Mouse (Mus musculus) 3134 (cell line): ENCODE results near the gene Fam43b.

Experiments
- DNase-seq: peaks from one replicate; pipeline ENCODE4 v3.0.0-alpha.2; 2011; ENCODE audit warnings: low spot score; ENCODE audit not compliant: insufficient read length; ENCODE audit errors: extremely low read depth

The Fam43b gene

DNA sequence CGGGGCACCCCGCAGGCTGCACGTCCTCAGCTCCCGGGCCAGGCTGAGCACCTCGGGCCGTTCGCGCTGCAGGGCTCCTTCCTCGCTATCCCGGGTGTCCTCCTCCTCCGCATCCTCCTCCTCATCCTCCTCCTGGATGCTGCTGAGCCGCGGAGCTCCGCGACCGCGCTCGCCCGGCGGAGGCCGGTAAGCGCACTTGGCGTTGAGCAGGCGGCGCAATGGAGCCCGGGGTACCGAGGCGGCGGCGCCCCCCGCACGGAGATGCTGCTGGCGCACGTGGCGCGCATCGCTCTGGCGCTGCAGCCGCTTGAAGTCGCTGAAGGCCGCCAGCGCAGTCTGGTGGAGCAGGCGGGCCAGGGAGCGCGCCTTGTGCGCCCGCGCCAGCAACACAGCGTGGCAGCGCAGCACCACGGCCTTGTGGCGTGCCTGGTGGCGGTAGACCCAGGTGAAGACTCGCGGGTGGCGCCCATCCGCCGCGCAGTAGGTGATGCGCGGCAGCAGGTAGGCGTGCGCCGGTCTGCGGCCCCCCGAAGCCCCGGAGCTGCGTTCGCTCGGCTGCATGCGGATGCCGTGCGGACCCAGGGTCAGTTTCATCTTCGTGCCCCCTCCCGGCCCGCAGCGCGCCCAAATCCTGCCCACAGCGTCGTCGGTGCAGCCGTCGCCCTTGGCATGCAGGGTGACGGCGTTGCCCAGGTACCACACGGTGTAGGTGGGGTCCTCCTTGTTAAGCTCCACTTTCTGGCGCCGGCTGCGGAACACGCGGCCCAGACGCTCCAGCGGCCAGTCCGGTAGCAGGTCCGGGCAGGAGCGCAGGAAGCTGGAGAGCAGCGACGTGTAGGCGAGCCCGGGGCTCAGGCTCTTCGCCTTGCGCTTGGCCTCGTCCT, 999 bp downstream of the Fam43b start:
- DNase-seq = no peak

DNA sequence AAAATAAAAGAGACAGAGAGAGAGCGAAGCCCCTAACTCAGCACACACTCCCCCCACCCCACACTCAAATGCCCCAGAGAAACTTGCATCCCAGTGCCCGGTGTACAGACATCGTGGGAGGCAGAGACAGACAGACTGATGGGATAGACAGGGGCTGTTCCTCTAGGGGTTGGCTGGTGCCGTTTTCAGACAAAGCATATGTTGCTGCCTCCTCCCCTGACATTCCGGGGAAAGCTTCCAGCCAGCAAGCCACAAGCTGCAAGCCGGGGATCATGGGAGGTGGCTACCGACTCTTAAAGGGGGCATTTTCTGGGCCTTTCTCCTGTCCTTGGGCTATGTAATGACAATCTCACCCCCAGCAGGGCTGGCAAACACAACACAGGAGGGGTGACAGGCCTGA, 2.6 kb downstream of the Fam43b start:
- no peak for DNase-seq

DNA sequence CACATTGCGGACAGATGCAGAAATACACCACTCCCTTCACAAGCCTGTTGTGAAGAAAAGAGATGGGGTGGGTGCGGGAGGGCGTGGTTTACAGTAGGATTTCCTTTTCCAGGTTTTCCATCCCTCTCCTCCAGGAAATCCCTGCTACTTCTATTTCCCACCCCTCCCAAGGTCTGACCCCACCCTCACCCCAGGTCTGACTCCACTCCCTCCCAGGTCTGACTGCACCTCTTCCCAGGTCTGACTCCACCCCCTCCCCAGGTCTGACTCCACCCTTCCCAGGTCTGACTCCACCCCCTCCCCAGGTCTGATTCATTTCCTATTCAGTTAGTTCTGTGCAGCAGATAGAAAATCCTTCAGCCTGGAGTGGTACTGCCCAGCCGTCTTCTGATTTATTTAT, 12.5 kb downstream of the Fam43b start:
- no peak for DNase-seq

DNA sequence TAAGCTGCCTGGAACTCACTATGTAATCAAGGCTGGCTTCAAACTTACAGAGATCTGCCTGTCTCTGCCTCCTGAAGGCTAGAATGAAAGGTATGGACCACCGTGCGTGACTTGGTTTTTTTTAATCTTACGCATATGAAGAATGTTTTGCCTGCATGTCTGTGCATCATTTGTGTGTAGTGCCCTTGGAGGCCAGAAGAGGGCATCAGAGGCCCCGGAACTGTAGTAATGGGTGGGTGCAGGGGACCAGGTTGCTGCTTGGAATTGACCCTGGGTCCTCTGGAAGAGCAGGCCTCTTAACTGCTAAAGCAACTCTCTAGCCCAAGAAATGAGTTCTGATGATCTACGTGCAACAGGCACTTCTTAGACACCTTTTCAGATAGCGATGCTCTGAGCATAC, 13.9 kb downstream of the Fam43b start:
- no peak for DNase-seq

DNA sequence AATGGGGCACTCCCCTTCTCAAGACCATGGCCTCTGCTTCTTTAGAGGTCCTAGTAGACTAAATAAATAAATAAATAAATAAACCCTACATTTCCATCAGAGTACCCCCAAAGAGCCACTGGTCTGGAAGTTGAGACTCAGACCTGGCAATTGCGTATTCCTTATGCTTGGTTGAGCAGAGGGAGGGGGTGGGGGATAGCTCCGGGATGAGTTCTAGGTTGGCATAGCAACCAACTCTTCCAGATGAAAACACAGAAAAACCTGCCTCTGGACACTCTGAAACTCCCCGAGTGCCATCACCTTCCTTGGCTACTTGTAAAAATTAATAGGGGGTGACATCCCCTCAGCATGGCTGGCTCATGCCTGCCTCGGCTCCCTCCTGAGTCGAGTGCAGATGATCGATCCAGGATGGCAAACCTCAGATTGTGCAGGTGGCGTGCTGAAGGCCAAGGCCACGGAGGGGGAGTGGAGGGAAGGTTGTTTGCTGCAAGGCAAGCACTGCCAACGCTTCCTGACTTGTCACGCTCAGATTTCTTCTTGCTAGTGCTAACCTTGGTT, 16.1 kb downstream of the Fam43b start:
- no peak for DNase-seq

DNA sequence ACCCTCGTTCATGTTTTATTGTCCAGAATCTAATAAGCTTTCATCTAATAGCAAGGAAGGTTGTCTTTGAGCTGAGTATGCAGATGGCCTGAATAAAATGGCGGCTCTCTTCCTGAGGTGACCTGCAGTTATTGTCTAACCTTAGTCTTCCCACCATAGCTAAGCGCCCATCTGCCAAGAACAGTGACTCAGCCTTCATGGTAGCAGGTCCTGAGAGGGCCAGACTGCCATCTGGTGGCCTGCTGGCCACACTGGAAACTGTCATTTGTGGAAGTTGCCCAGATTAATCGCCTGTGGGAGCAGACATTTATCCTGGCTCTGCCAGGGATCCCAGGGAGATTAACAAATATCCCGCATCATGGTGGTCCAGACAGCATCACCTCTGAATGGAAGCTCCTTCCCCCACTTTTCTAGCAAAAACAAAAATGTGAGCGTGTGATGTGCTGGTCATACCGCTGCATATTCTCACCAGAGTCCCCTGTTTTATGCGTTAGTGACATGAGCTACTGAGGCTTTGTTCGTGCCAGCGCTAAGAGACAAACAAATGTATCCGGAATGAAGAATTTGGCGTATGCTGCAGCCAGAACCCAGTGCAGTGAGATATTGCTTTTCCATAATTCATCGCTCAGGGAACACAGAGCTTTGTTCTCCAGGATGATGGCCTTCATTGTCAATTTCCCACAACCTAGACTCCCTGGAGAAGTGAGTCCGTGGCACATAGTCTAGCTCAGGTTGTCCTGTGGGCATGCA, 17.1 kb downstream of the Fam43b start:
- peak; percentile 46 for DNase-seq

DNA sequence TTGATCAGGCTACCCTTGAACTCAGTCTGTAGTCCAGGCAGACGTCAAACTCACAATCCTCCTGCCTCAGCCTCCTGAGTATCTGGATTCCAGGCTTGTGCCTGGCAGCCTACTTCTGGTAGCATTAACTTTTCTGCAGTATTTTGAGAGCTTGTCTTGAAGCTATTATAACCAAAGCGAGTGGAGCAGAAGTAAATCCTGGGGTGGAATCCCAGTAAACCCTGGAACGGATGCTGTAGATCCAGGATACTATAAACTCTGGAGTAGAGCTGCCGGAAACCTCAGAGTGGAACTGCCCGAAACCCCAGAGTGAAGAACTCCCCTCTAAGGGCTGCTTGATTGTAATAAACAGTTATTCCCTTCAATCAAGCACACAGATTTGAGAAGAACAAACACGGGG, 18.8 kb downstream of the Fam43b start:
- DNase-seq = no peak

DNA sequence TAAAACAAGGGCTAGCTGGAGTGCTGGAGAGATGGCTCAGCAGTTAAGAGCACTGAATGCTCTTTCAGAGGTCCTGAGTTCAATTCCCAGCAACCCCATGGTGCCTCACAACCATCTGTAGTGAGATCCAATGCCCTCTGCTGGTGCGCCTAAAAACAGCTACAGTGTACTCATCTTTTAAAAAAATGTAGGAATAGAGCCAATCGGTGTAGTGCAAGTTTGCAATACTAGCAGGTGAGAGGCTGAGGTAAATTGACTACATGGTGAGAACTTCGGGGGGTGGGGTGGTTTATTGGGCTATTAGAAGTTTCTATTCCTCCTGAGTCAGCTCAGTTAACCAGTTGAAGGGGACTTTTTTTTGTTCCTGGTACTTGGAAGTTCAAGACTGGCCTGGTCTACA, 21.2 kb downstream of the Fam43b start:
- DNase-seq = no peak

DNA sequence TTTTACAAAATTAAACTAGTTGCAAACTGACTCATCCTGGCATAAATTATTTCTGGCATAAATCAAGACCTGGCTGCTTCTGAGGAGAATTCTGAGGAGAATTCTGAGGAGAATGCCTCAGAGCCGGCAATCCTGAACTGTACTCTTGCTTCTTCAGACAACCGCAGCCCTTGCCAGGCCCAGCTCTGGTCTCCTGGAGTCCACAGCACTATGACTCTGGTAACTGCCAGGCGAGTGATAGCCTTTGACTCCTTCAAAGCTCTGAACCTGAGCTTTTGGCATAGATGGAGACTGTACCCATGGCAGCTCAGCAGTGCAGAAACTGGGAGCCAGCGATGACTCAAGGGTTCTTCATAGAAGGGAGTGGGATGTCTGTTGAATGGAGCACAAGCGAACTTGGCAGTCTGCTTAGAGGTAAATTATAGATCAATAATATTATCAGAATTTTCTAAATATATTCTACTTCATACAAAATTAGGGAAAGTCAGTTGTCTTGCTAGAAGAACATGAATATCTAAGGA, 25.3 kb downstream of the Fam43b start:
- no peak for DNase-seq

DNA sequence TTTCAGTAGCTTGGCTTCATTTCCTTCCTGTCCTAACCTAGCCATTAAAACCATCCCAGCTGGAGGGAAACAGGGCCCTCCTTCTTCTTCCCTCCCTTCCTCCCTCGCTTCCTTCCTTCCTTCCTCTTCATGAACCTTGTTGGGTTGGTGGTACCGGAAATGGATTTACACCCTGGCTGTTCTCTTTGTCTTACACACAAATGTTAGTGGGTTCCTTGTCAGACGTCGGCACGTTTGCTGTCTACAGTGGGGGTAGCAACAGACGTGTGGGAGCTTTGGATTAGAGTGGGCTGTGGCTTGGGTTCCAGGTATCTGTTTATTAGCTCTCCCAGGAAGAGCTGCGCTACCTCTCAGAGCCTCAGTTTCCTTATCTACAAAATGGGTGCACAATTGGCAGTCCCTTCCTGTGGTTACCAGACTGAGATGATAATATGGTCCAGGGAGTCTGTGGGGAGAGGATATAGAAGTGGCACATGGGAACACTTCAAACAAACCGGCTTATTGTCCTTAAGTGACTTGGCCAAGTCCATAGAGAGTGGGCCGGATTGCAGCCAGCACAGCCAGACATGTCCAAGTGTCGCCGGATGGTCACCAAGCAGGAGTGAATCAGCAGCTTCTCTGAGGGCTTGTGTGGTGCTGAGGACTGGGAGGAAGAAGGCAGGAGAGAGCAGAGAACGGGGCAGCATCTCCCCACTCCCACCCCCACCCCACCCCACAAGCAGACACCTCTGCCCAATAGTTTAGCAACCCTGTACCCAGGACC, 27.6 kb downstream of the Fam43b start:
- DNase-seq = no peak

DNA sequence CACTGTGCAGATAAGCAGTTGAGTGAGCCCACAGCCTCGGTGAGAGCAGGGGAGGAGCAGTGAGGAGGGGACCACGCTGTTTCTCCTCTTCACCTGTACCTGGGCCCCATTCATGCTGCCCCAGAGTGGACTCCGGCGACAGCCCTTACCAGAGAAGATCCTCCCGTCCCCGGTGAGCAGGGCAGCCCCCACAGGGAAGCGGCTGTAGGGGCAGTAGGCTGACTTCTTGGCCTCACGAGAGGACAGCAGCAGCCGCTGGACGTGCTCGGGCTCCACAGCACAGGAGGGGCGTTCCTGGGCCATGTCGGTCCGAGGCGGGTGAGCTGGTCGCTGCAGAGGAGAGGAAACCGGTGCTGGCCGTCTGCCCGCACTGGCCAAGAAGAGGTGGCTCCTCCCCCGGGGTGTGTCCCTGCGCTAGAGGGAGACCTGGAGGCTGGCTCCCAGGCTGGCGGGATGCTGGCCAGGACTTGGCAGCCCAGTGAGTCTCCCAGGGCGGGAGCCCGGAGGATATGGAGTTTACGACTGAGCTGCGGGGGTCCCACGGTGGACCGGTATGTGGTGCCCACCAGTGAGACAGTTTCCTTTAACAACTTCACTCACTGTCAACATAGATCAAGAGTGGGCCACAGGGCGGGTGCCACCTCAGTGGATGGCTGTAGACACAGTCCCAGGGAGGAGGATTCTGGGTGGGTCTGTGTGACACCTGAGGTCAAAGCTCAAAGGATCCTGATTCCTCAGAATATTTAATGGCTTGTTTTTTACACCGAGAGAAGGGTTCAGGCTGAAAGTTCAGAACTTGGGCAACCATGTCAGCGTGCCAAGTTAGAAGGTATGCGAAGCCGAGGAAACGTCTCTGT, 28.5 kb downstream of the Fam43b start, which contains the start of gene Cda:
TSS of gene Cda (minus strand) at position 352 of the 857 bp plus-strand sequence.
- DNase-seq = peak; percentile 90

DNA sequence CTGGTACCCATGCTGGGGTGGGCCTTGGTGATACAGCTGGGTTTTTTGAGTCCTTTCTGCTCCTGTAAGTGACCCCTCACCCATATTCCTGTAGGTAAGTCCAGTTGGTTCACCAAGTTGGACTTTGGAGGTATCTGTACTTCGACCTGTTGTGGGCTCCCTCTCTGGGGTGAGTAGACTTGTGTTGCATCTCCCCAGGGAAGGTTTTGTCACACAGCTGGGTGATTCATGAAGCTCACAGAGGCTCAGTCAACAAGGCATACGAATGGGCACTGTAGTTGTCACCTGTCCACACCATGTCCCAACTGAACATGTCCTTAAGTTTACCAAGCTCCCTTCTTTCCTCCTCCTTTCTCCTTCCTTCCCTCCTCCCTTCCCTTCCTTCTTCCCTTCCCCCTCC, 29.8 kb downstream of the Fam43b start:
- no peak for DNase-seq

DNA sequence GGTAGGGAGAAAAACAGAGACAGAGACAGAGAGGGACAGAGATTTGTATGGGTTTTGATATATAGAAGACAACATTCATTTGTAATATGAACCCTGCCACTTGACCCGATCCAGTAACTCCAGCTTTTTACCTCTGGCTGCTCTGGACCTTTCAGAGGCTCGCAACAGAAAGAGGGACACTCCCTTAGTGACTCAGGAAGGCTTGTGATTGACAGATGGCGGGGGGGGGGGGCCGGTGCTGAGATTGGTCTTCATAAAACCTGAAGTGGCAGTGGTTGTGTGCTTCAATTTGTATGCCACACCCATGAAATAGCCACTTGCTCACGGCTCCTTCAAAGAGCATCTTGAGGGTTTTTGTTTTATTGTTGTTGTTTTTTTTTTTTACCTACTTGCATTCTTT, 32.8 kb downstream of the Fam43b start:
- DNase-seq = peak; percentile 62

DNA sequence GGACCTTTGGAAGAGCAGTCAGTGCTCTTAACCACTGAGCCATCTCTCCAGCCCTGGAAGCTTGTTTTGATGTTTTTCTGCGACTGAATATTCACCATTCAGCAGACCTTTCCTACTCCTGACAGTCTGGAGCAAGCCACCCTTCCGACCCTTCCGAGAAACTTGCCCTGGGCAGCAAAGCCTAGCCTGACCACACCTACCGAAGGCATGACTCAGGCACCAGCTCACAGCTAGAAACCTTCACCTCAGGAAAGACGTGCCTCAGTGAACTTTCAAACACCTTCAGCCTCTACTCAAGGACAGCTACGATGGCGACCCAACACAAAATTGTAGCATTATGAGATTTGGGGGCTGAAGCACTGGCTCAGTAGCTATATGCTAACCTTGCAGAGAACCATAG, 33.4 kb downstream of the Fam43b start:
- DNase-seq = peak; percentile 54

DNA sequence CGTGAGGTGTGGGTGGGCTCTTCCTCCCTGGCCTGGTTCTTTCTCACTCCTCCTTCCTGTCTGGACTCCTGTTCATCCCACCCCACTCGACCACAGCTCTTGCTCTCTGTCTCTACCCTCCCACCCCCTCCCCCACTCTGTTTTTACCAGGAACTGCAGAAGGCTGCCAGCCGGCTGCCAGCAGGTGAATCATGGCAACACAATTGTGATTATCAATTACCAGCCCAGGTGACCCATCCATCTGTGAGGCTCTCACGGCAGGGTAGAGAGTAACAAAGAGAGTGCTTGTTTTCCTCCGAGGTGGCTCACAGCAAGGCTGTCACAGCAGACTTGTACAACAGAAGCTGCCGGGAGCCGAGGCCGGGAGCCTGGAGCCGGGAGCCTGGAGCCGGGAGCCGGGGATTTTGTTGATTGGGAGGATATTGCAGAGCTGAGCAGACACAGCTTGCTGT, 34.9 kb downstream of the Fam43b start:
- DNase-seq = no peak

DNA sequence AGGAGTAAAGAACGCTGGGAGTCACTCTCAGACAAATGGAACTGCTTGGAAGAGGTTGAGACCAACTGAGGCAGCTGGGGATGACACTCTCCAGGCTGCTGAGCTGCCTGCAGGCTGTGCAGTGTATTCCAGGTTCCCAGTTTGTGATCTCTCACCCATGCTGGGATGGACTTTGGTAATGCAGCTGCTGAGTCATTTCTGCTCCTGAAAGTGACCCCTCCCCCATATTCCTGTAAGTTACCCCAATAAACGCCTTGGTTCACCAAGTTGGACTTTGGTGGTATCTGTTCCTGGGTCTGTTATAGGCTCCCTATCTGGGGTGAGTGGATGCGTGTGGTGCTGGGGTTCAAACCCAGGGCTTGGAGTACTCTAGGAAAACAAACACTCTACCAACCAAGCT, 38.2 kb downstream of the Fam43b start:
- no peak for DNase-seq

DNA sequence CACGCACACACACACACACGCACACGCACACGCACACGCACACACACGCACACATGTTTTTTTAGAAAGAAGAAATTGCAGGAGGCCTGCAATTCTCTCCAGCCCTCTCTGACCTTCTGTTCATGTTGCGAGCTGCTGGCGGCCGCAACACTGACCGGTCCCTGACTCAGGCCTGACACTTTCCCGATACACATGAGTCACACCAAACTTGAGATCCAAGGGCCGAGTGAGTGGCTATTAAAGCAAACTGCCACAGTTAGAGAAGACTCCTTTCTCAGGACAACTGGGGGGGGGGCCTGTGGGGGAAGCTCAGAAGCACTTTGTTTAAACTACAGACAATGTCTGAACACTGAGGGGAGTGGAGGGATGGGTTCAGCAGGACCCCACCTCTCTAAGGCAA, 39.8 kb downstream of the Fam43b start:
- DNase-seq = peak; percentile 78

DNA sequence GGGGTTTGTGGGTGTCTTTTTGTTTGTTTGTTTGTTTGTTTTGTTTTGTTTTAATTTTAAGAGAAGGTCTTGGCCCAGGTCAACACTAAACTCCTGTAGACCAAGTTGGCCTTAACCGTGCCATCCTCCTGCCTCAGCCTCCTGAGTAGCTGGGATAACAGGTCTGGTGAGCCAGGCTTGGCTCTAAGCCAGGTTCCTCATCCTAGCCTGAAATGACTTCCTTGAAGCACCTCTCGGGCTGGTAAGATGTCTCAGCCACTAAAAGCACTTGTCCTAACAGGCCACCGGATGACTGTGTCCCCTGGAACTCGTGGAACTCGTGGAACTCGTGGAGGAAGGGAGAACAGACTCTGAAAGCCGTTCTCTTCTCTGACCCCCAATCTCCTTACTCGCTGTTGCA, 40.2 kb downstream of the Fam43b start:
- no peak for DNase-seq

DNA sequence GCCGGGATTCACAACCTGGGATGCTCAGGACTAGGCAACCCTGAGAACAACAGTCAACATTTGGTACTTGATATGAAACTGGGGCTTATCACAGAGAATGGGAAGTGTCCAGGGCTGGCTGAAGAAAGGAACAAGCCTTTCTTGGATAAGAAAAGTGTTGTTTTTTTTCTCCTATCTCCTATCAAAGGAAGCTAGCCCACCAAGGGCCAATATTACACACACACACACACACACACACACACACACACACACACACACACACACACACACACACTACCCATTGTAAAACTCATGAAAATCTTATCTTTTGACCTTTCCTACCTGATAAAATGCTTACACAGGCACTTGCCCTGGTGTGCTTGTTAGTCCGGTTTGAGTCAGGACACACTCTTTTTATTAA, 40.8 kb downstream of the Fam43b start:
- no peak for DNase-seq
